Mouse (Mus musculus): ENCODE measurements around the gene Cpeb1.

DNA sequence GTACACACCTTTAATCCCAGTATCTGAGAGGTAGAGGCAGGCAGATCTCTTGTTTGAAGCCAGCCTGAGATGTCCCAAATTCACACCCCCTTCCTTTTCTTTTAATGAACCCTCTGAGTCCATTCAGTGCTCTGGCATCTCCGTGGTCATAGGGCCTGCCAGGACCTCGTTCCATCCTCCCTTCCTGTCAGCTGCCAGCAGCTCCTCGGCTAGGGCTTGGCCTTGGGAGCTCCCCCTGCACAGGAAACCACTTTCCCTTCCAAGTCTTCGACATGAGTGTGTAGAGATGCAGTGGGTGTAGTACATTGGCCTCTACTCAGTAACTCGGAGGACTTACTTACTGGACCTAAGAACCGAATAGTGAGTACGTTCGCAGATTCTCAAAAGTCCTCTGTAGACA, 139.7 kb downstream of the Cpeb1 start:
- TF ChIP-seq CTCF (IDR thresholded peaks at IDR 0.05; ENCODE audit: low read depth) (no peak), EP300 (IDR thresholded peaks at IDR 0.05; ENCODE audit: low read depth) (no peak)

Measured in liver, embryonic 14.5 days (tissue).